Mouse (Mus musculus) embryonic fibroblast, embryonic 13.5 days (primary cell): Measurements from ENCODE around the gene Stab2. TPM values are rescaled to one million over a fixed set of nuclear protein-coding genes. Genes with fewer than 3 reads are reported as not detected.

Source experiments
- H3K27ac ChIP-seq: 2 replicates; pipeline ENCODE4 v1.5.1; 2012; ENCODE audit warnings: low read length, control low read depth, inconsistent platforms; ENCODE audit not compliant: insufficient read depth
- H3K4me1 ChIP-seq: 2 replicates; pipeline ENCODE4 v1.6.1; 2011; ENCODE audit warnings: low read length; ENCODE audit not compliant: control insufficient read depth, insufficient read depth
- H3K4me3 ChIP-seq: 2 replicates; pipeline ENCODE4 v1.5.1; 2011; ENCODE audit warnings: mild to moderate bottlenecking, control low read depth, low read length; ENCODE audit not compliant: insufficient read depth
- CTCF ChIP-seq: IDR thresholded peaks from 2 replicates; pipeline ENCODE4 v1.5.1; 2011; ENCODE audit warnings: mild to moderate bottlenecking, control low read depth, low read length, moderate library complexity, borderline replicate concordance; ENCODE audit not compliant: insufficient read depth
- POLR2A ChIP-seq: IDR thresholded peaks from 2 replicates; pipeline ENCODE4 v1.6.1; 2011; ENCODE audit warnings: low read depth, mild to moderate bottlenecking, control low read depth, low read length, moderate library complexity
- polyA plus RNA-seq: library from polyadenylated mRNA; stranded (reverse); fragments of >200 nt; gene quantifications from 2 replicates; pipeline ENCODE4 v1.2.4, GENCODE M21; 2011; ENCODE audit warnings: low read depth; ENCODE audit not compliant: missing spikeins, insufficient read length

Gene Stab2
- polyA plus RNA-seq, 1 experiment: not detected

DNA sequence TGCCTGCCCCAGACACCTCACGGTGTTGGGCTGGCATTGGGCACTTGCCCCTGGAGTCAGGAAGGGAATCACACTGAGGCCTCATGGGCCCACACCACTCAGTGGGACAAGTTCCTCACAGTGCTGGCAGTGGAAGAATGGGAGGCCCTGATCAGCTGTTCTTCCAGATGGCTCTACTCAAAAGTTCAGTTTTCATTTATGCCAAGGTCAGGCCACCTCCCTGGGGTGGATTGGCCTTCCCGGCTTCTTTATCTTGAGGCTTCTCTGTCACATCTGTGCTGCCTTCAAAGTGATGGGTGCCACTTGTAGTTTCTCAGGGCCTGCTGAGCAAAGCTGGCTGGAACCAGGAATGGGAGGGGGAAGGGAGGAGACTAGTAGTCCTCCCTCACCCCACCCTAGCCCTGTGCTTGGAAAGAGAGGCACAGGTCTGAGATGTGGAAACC lies 214.3 kb downstream of the Stab2 start:
- no peak for TF ChIP-seq POLR2A
- TF ChIP-seq CTCF: no peak
- no peak overlapping the region for H3K4me3 ChIP-seq
- H3K4me1 ChIP-seq: peaks cover 9% of the 10 kb centered on the region
- no peak overlapping the region for H3K27ac ChIP-seq

DNA sequence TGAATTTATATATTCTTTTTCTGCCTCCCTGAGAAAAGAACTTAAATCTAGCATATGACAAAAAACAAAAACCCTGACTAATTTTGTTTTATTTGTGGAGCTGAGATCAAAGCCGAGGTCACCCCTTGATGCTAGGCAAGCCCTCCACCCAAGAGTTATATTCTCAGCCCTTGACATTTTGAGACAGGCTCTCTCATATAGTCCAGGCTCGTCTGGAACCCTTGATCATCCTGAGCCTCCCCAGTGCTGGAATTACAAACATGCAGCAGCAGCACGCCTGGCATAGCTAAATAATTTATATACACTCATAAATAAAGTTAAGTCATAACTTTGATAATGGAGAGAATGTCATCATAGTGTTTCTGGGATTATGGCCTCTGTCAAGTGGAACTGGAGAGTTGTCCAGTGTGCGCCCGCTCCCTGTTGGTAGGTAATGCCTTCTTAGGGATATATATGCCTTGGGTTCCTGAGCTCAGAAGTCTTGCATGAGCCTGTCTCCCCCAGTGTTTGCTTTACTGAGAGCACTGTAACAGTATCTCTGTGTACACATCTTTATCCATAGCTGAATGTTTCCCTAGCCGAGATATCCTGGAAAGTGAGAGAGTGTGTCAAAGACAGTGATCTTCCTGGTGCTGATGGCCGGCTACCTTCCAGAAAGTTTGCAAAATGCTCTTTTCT lies 216.2 kb downstream of the Stab2 start:
- no peak overlapping the region for H3K4me3 ChIP-seq
- H3K4me1 ChIP-seq: peaks cover 9% of the 10 kb centered on the region
- TF ChIP-seq CTCF (no peak), POLR2A (no peak)
- no peak overlapping the region for H3K27ac ChIP-seq

Other genes with a start within 250 kb of the Stab2 start
- 2.1 and 7.6 TPM in 2 replicates for gene Gm49358, start 244.1 kb downstream of the Stab2 start, polyA plus RNA-seq
- gene Nt5dc3, start 229.0 kb downstream of the Stab2 start, polyA plus RNA-seq: 14.7 and 15.4 TPM in 2 replicates
- not detected in 2 replicates for gene 1700113H08Rik, start 50.0 kb upstream of the Stab2 start, polyA plus RNA-seq